Mouse (Mus musculus) frontal cortex, postnatal 25 days (tissue): ENCODE results near the gene Ltbp2.

Source experiments
- DNase-seq, 2 experiments: peaks; one replicate each; pipeline ENCODE4 v3.0.0; 2022; ENCODE audit warnings: low spot score in 2 of 2

The Ltbp2 gene

DNA sequence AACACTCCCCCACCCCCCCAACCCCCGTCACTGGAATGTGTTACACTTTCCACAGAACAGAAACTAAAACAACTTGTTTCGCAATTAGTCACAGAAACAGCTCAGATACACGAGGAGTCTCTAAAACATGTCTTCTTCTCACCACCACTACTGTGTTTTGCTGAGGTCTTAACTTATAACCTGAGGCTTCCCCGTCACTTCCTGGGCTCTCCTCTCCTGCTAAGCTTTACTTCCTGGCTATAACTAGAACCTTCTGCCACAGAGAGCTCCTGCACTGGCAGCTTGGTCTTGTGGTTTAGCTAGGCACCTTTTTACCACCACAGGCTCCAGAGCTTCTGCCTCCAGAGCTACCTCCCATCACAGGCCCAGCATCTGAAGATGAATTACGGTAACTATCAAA lies 113.8 kb downstream of the Ltbp2 start:
- no peak for DNase-seq

DNA sequence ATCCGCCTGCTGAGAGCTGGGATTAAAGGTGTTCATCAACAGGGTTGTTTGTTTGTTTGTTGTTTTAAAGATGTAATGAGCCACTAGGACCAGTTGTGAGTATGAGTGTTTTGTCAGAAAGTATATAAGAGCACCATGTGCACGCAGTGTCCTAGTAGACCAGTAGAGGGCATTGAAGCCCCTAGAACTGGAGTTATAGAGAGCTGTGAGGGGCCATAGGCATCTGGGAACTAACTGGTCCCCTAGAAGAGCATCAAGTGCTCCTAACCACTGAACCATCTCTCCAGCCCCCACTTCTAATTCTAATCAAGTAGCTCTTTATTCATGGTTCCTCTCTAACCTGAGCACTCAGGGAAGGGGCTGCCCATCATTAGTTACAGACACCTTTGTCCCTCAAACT lies 117.3 kb downstream of the Ltbp2 start:
- no peak for DNase-seq

DNA sequence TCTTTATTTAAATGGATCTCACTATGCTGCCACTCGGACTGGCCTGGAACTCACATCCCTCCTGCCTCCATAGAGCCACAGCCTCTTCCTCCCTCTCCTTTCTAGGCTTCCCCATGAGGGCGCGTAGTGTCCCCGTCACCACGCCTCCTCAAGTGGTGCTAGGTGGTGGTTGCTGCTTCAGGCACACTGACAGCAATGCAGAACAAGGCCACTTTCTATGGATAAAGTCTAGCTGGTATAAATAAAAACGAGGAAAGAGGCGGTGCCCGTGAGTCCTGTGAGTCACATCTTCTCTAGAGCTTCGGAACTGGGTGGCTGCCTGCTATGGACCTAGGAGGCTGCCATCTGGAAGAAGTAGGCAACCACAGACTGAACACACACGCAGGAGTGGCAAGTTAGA lies 120.3 kb downstream of the Ltbp2 start:
- DNase-seq = peak in 1 of 2 experiments; percentile 34

DNA sequence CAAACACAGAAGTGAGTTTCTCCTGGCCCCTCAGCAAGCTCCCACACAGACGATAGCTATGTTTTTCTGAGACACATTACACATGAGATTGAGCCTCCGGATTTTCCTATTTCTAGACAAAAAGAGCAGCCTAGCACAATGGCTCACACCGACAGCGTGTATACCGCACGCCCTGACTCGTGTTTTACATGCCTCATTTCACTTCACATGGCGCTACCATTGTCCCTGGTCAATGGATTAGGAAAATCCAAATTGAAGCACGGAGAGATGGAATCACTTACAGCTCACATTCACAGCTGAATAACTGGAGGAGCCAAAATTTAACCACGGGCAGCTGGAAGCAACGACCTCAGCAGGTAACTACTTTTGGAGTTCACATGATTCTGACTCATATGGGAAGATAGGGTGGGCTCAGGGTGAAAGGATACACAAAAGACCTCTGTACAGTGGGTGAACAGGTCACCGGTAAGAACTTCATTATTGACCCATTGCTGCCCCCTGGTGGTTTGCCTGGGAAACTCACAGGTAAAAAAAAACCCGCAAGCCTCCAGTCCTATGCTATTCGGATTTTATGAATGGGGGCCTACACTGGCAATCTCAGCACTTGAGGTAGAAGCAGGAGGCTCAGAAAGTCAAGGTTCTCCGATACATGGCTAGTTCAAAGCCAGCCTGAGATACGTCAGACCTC lies 121.2 kb downstream of the Ltbp2 start:
- DNase-seq = peak; percentile 25 to 46

DNA sequence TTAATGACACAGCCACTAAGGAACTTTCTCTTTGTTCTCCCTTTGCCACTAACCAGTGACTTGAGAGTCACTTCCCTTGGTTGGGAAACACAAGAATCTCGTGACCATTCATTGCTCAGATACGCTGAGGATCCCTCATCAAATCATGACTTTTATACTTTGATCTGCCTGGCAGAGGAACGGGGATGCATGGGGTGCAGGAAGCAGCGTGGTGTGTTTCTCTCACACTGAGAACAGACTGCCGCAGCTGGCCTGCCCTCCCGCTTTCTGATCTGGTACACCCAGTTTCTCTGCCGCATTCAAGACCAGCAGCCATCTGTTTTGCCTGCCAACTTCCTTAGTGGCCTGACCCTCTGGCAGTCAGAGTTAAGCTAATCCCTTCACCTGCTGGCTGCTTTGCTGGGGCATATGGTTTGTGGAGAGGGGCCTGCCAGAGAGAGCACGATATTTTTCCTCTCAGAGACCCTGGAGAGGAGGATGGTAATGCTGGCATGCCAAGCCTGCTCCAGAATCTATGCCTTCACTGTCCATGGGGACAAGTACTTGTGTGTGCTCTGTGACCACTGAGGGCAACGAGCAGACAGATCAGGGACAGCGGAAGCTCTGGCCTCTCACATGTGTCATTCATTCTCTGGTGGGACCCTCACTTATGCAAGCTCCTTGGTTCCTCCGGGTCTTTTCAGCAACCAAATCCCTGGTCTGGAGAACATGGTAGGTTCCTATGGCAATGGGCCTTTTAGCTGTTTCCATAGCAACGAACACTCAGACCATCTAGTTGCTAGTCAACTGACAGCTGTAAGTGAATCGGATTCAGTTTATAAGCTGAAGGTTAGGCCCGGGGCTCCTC lies 124.0 kb downstream of the Ltbp2 start:
- no peak for DNase-seq

DNA sequence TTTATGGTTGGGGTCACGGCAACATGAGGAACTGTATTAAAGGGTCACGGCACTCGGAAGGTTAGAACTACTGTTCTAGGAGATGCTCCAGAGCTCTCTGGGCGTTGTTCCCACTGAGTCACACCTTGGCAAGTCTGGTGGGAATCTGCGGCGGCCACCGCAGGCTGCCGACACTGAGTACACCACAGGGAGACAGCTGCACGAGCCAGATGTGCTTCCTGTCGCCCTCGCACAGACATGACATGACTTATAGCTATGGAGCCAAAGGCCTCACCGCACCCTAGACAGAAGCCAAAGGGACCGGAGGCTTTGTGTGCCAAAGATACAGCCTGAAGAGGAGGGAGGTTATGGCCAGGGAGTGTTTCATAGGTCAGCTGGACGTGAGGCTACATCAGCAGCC lies 125.7 kb downstream of the Ltbp2 start:
- DNase-seq = no peak

DNA sequence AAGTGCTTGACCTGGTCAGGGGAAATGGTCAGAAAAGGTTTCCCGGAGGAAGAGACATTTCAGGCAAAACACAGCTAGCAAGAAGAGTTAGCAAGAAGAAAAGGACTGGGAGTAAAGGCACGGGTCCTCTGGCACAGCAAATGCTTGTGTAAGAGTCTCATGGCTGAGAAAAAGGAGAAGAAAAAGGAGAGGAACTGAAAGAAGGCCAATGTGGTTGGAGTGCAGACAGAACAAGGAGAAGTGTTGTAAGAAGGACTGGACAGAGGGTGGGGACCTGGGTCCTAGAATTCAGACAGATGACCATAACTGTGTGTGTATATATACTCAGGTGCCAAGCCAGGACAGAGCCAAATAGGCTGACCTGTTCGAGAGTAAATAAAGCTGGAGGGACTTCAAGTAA lies 128.2 kb downstream of the Ltbp2 start:
- DNase-seq = no peak

DNA sequence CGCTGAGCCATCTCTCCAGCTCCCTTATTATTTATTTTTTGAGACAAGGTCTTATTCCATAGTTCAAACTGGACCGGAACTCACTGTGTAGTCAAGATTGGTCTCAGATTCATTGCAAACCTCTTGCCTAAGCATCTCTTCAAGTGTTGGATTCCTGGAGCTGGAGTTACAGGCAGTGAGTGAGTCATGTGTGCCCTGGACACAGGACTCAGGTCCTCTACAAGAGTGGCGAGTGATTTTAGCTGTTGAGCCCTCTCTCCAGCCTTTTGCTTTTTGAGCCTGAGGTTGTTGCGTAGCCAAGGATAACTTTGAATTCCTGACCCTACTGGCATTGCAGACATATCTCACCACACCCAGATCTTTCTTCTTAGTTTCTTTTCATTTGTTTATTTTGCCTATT lies 130.6 kb downstream of the Ltbp2 start:
- DNase-seq = no peak

DNA sequence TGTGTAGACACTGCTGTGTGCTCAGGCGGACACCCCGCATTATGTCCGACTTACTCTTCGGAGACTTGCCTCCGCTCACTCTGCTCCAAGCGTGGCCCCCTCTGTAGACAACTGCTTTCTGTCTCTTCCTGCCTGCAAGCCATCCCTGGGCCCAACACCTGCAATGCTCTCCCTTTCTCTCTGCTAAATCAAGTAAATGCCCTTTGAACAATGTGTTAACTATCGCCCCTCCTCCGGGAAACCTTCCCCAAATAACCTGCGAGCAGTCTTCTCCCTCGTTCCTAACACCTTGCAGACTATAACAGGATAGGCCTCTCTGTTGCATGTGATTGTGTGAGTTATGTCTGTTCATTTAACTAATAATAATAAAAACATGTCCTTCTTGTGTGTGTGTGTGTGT lies 132.8 kb downstream of the Ltbp2 start:
- DNase-seq = no peak

DNA sequence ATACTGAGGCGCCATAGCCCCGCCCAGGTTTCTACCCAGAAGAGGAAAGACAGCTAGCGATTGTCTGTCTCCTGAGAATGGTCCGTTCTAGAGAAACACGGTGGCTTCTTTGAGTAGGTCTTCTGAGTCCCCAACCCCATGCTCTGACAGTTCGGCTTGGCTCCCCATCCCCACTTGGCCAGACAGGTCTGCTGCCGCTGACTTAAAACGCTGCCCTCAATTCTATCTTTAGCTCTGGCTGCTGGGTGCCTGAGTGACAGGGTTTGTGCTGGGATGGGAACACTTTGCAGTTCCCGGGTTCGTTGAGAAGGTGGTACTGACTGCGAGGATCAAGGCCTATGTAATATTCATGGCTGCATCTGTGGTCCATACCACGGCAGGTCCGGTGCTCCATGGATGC lies 143.0 kb downstream of the Ltbp2 start:
- DNase-seq = no peak
